Mouse (Mus musculus) small intestine, adult 2 months (tissue): ENCODE measurements around the gene Mylk2. TPM values are rescaled to one million over a fixed set of nuclear protein-coding genes. Genes with fewer than 3 reads are reported as not detected.

Experiments
- H3K27ac ChIP-seq: fragments of 200-500 bp; 2 replicates; pipeline ENCODE4 v1.5.1; 2012; ENCODE audit warnings: low read depth, low read length, control low read depth, inconsistent platforms; ENCODE audit not compliant: insufficient read depth
- H3K27me3 ChIP-seq: fragments of 200-500 bp; 2 replicates; pipeline ENCODE4 v1.6.1; 2012; ENCODE audit warnings: mild to moderate bottlenecking, moderate library complexity, low read length, inconsistent platforms; ENCODE audit not compliant: control insufficient read depth, insufficient read depth
- H3K36me3 ChIP-seq: fragments of 200-500 bp; 2 replicates; pipeline ENCODE4 v1.6.1; 2012; ENCODE audit warnings: mild to moderate bottlenecking, low read length, control low read depth, inconsistent platforms; ENCODE audit not compliant: control insufficient read depth, insufficient read depth
- H3K4me1 ChIP-seq: fragments of 200-500 bp; 2 replicates; pipeline ENCODE4 v1.6.1; 2012; ENCODE audit warnings: low read length, inconsistent platforms, mixed read lengths; ENCODE audit not compliant: control insufficient read depth, insufficient read depth, insufficient read length
- H3K4me3 ChIP-seq: fragments of 200-500 bp; 2 replicates; pipeline ENCODE4 v1.5.1; 2012; ENCODE audit warnings: low read depth, mild to moderate bottlenecking, control low read depth, inconsistent platforms, low read length, moderate library complexity
- CTCF ChIP-seq: fragments of 200-500 bp; IDR thresholded peaks from 2 replicates; pipeline ENCODE4 v1.5.1; 2012; ENCODE audit warnings: low read depth, mild to moderate bottlenecking, control low read depth, inconsistent platforms, low read length, moderate library complexity, mixed read lengths; ENCODE audit not compliant: insufficient replicate concordance, insufficient read length; ENCODE audit errors: extremely low read depth
- POLR2A ChIP-seq: fragments of 200-500 bp; IDR thresholded peaks from 2 replicates; pipeline ENCODE4 v1.6.1; 2012; ENCODE audit warnings: low read depth, mild to moderate bottlenecking, control low read depth, inconsistent platforms, low read length, moderate library complexity
- whole genome bisulfite sequencing: fragments of 180-500 bp; shearing (Covaris S2); methylation state at CpG from one replicate; pipeline ENCODE4 v1.1.7; 2018; 5-methylcytosine and 5-hydroxymethylcytosine counted together
- polyA plus RNA-seq: library from polyadenylated mRNA; depleted of rRNA; stranded (reverse); fragments of >200 nt; gene quantifications from 2 replicates; pipeline ENCODE4 v1.2.3, GENCODE M21; 2012

The Mylk2 gene
- polyA plus RNA-seq, 1 experiment, result not detected

- WGBS, result 10% methylated on average over 8 of the region's 8 CpGs
- no peak for TF ChIP-seq POLR2A
- TF ChIP-seq CTCF, result no peak
- H3K4me3 ChIP-seq, result no peak overlapping the region
- peaks cover 25% of the 10 kb centered on the region for H3K27me3 ChIP-seq
- H3K27ac ChIP-seq, result no peak overlapping the region
- H3K36me3 ChIP-seq, result no peaks in the 10 kb centered on the region
- no peaks in the 10 kb centered on the region for H3K4me1 ChIP-seq
Measured at GRCm38 (mm10) chr2:152943568-152943967, 32.4 kb downstream of the Mylk2 start.

- WGBS, result 64% methylated on average over 9 of the region's 9 CpGs
- no peak overlapping the region for H3K4me3 ChIP-seq
- TF ChIP-seq CTCF (no peak), POLR2A (no peak)
- no peaks in the 10 kb centered on the region for H3K36me3 ChIP-seq
- no peak overlapping the region for H3K27ac ChIP-seq
- H3K4me1 ChIP-seq, result no peaks in the 10 kb centered on the region
- H3K27me3 ChIP-seq, result peaks cover 25% of the 10 kb centered on the region
Measured at GRCm38 (mm10) chr2:152944013-152944412, 32.9 kb downstream of the Mylk2 start.

GRCm38 (mm10) chr2:152947098-152947497 lies 35.9 kb downstream of the Mylk2 start:
- H3K4me1 ChIP-seq, result no peaks in the 10 kb centered on the region
- no peak overlapping the region for H3K4me3 ChIP-seq
- TF ChIP-seq POLR2A (no peak), CTCF (no peak)
- no peak overlapping the region for H3K27ac ChIP-seq
- 37% methylated on average over 7 of the region's 7 CpGs for WGBS
- H3K36me3 ChIP-seq, result no peaks in the 10 kb centered on the region
- H3K27me3 ChIP-seq, result peaks cover 39% of the 10 kb centered on the region

- H3K27ac ChIP-seq, result no peak overlapping the region
- no peaks in the 10 kb centered on the region for H3K4me1 ChIP-seq
- peaks cover 29% of the 10 kb centered on the region for H3K27me3 ChIP-seq
- H3K4me3 ChIP-seq, result no peak overlapping the region
- TF ChIP-seq POLR2A (no peak), CTCF (no peak)
- no peaks in the 10 kb centered on the region for H3K36me3 ChIP-seq
- WGBS, result 81% methylated on average over 5 of the region's 5 CpGs
Measured at GRCm38 (mm10) chr2:152948438-152949020, 37.4 kb downstream of the Mylk2 start.

- peaks cover 25% of the 10 kb centered on the region for H3K27me3 ChIP-seq
- H3K27ac ChIP-seq, result no peak overlapping the region
- H3K4me1 ChIP-seq, result no peaks in the 10 kb centered on the region
- no peak overlapping the region for H3K4me3 ChIP-seq
- no peak for TF ChIP-seq CTCF
- TF ChIP-seq POLR2A, result no peak
- no peaks in the 10 kb centered on the region for H3K36me3 ChIP-seq
- 39% methylated on average over 11 of the region's 11 CpGs for WGBS
Measured at GRCm38 (mm10) chr2:152950358-152951064, 39.4 kb downstream of the Mylk2 start.

- Histone ChIP-seq H3K36me3 (no peaks in the 10 kb centered on the region), H3K4me1 (no peaks in the 10 kb centered on the region), H3K27me3 (peaks cover 25% of the 10 kb centered on the region), H3K27ac (no peak within 1 kb of the TSS), H3K4me3 (peak within 1 kb of the TSS; percentile 51)
- 3% methylated on average over 54 of the region's 54 CpGs for WGBS
- TF ChIP-seq POLR2A, result no peak
- no peak for TF ChIP-seq CTCF
Measured at GRCm38 (mm10) chr2:152951065-152951849, 40.1 kb downstream of the Mylk2 start, which contains the start of gene Dusp15. Gene Dusp15 (minus strand): TSS chr2:152951698.
